Mouse (Mus musculus): ENCODE results near the gene Gm12184. TPM values are rescaled to one million over a fixed set of nuclear protein-coding genes. Genes with fewer than 3 reads are reported as not detected.

Gm12184 gene
- polyA plus RNA-seq, 1 experiment = 3.9 TPM

GRCm38 (mm10) chr11:48815851-48816250, 10.6 kb downstream of the Gm12184 start:
- peak overlapping the region; percentile 38; the same call in 1 of the 2 replicates for H3K27ac ChIP-seq (ENCODE audit: insufficient read depth, low read depth, low read length)
- WGBS = 47% methylated on average over 16 of the region's 16 CpGs
- H3K36me3 ChIP-seq (ENCODE audit: control insufficient read depth, insufficient read depth, low read length) = peaks cover 15% of the 10 kb centered on the region
- no peaks in the 10 kb centered on the region for H3K27me3 ChIP-seq (ENCODE audit: control insufficient read depth, insufficient read depth, low read length)
- TF ChIP-seq POLR2A (IDR thresholded peaks at IDR 0.05; ENCODE audit: low read depth, low read length) (no peak), CTCF (IDR thresholded peaks at IDR 0.05; ENCODE audit: extremely low read depth, insufficient read length, insufficient replicate concordance, low read depth, low read length) (no peak)
- H3K4me1 ChIP-seq (ENCODE audit: control insufficient read depth, insufficient read depth, insufficient read length, low read length) = peaks cover 13% of the 10 kb centered on the region
- peak overlapping the region; percentile 81 for H3K4me3 ChIP-seq (ENCODE audit: low read depth, low read length)

GRCm38 (mm10) chr11:48813782-48814181, 12.7 kb downstream of the Gm12184 start:
- Histone ChIP-seq H3K36me3 (ENCODE audit: control insufficient read depth, insufficient read depth, low read length) (peaks cover 28% of the 10 kb centered on the region), H3K4me1 (ENCODE audit: control insufficient read depth, insufficient read depth, insufficient read length, low read length) (peaks cover 13% of the 10 kb centered on the region), H3K4me3 (ENCODE audit: low read depth, low read length) (no peak overlapping the region), H3K27ac (ENCODE audit: insufficient read depth, low read depth, low read length) (no peak overlapping the region), H3K27me3 (ENCODE audit: control insufficient read depth, insufficient read depth, low read length) (no peaks in the 10 kb centered on the region)
- TF ChIP-seq POLR2A (IDR thresholded peaks at IDR 0.05; ENCODE audit: low read depth, low read length) = no peak
- no peak for TF ChIP-seq CTCF (IDR thresholded peaks at IDR 0.05; ENCODE audit: extremely low read depth, insufficient read length, insufficient replicate concordance, low read depth, low read length)

DNA sequence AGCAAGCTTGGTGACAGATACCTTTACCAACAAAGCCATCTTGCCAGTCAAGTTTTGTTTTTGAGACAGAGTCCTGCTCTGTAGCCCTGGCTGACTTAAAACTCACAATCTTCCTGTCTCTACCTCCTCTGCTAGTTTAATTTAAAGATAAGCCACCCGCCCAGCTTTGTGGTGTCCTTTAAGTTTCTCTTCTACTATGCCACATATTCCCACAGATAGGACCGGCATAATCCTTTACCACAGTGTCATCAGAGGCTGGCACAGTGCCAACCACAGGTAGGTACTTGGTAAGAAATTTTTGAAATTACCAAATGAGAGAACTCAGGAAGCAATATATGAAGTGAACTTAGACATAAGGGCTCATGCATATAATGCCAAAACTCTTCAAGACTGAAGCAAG, 16.3 kb downstream of the Gm12184 start:
- no peak overlapping the region for H3K27ac ChIP-seq (ENCODE audit: insufficient read depth, low read depth, low read length)
- no peaks in the 10 kb centered on the region for H3K27me3 ChIP-seq (ENCODE audit: control insufficient read depth, insufficient read depth, low read length)
- peaks cover 60% of the 10 kb centered on the region for H3K36me3 ChIP-seq (ENCODE audit: control insufficient read depth, insufficient read depth, low read length)
- no peak overlapping the region for H3K4me3 ChIP-seq (ENCODE audit: low read depth, low read length)
- H3K4me1 ChIP-seq (ENCODE audit: control insufficient read depth, insufficient read depth, insufficient read length, low read length) = 0 out of 2 replicates have a peak, but pooled peaks cover 2% of the 10 kb centered on the region
- WGBS = 42% methylated on average over 2 of the region's 2 CpGs
- TF ChIP-seq POLR2A (IDR thresholded peaks at IDR 0.05; ENCODE audit: low read depth, low read length) (no peak), CTCF (IDR thresholded peaks at IDR 0.05; ENCODE audit: extremely low read depth, insufficient read length, insufficient replicate concordance, low read depth, low read length) (no peak)

DNA sequence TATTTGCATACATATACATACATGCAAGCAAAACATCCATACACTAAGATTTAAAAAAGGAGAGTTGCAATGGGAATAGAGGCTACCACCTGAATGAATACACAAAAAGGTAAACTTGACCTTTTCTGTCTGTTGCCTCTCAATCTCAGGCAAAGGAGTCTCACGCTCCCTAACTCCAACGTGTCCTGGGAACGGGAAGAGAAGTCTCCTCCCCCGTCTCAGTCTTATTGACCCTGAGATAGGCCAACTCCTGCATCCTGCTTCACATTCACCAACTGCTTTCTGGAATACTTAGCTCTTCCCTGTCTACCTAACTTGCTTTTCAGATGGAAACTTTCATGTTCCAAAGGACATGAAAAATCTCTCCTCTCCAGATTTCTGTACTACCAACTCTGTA, 17.0 kb downstream of the Gm12184 start:
- H3K27ac ChIP-seq (ENCODE audit: insufficient read depth, low read depth, low read length) = no peak overlapping the region
- H3K36me3 ChIP-seq (ENCODE audit: control insufficient read depth, insufficient read depth, low read length) = peaks cover 63% of the 10 kb centered on the region
- no peak for TF ChIP-seq POLR2A (IDR thresholded peaks at IDR 0.05; ENCODE audit: low read depth, low read length)
- TF ChIP-seq CTCF (IDR thresholded peaks at IDR 0.05; ENCODE audit: extremely low read depth, insufficient read length, insufficient replicate concordance, low read depth, low read length) = no peak
- 0 out of 2 replicates have a peak, but pooled peaks cover under 1% of the 10 kb centered on the region for H3K4me1 ChIP-seq (ENCODE audit: control insufficient read depth, insufficient read depth, insufficient read length, low read length)
- 45% methylated on average over 4 of the region's 4 CpGs for WGBS
- H3K27me3 ChIP-seq (ENCODE audit: control insufficient read depth, insufficient read depth, low read length) = no peaks in the 10 kb centered on the region
- H3K4me3 ChIP-seq (ENCODE audit: low read depth, low read length) = no peak overlapping the region

GRCm38 (mm10) chr11:48808737-48809433, 17.6 kb downstream of the Gm12184 start:
- H3K27ac ChIP-seq (ENCODE audit: insufficient read depth, low read depth, low read length) = no peak overlapping the region
- H3K4me1 ChIP-seq (ENCODE audit: control insufficient read depth, insufficient read depth, insufficient read length, low read length) = no peaks in the 10 kb centered on the region
- H3K36me3 ChIP-seq (ENCODE audit: control insufficient read depth, insufficient read depth, low read length) = peaks cover 68% of the 10 kb centered on the region
- H3K4me3 ChIP-seq (ENCODE audit: low read depth, low read length) = no peak overlapping the region
- H3K27me3 ChIP-seq (ENCODE audit: control insufficient read depth, insufficient read depth, low read length) = no peaks in the 10 kb centered on the region
- WGBS = 73% methylated on average over 16 of the region's 16 CpGs
- TF ChIP-seq POLR2A (IDR thresholded peaks at IDR 0.05; ENCODE audit: low read depth, low read length) (no peak), CTCF (IDR thresholded peaks at IDR 0.05; ENCODE audit: extremely low read depth, insufficient read length, insufficient replicate concordance, low read depth, low read length) (no peak)

DNA sequence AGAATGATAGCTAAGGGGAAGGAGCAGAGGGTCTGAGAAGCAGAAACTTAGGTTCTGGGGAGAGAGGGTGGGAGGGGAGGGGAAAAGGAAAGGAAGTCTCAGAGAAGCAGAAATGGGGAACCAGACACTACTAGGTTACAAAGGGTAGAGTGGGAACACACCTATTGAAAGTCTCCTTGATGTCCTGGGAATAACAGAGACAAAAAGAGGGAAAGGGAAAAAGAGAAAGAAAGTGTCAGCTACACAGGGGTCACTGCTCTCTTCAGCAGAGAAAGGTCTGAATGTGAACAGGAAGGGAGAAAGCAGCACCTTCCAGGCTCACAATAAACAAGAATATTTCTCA, 18.2 kb downstream of the Gm12184 start:
- TF ChIP-seq POLR2A (IDR thresholded peaks at IDR 0.05; ENCODE audit: low read depth, low read length) (no peak), CTCF (IDR thresholded peaks at IDR 0.05; ENCODE audit: extremely low read depth, insufficient read length, insufficient replicate concordance, low read depth, low read length) (no peak)
- Histone ChIP-seq H3K4me1 (ENCODE audit: control insufficient read depth, insufficient read depth, insufficient read length, low read length) (no peaks in the 10 kb centered on the region), H3K27me3 (ENCODE audit: control insufficient read depth, insufficient read depth, low read length) (no peaks in the 10 kb centered on the region), H3K27ac (ENCODE audit: insufficient read depth, low read depth, low read length) (no peak overlapping the region), H3K4me3 (ENCODE audit: low read depth, low read length) (no peak overlapping the region), H3K36me3 (ENCODE audit: control insufficient read depth, insufficient read depth, low read length) (peaks cover 72% of the 10 kb centered on the region)

DNA sequence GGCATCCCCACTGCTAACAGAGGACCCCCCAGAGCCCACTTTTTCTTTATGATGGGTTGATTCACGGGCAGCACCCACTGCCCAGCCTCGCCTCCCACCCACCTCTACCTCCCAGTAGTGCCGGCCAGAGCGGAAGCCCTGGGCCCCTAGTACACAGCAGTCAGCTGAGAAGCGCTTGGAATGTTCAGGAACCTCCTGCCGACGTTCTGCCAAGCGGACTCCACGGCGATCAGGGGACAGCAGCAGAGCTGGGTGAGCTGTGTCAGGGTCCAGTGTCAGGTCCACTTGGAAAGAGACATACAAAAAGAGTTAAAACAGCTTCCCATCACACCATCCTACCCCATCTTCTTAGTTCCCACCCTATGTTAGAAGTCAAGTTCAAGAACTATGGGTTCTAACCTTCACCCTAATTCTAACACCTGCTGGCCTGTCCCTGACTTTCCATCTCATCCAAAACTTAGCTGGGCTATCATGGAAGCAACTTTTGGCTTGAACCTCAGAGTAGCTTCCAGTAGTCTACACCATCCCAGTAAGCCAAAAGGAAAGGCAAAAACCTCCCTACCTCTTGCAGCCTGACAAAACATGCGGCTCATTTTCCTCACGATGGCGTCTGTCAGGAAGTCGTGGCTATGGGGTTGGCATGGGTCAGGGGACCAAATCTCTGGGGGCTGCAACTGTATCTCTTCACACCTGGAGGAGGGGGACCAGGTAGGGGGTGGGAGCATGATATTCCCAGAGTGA, 18.7 kb downstream of the Gm12184 start:
- 65% methylated on average over 14 of the region's 14 CpGs for WGBS
- Histone ChIP-seq H3K4me3 (ENCODE audit: low read depth, low read length) (no peak overlapping the region), H3K27ac (ENCODE audit: insufficient read depth, low read depth, low read length) (no peak overlapping the region), H3K4me1 (ENCODE audit: control insufficient read depth, insufficient read depth, insufficient read length, low read length) (no peaks in the 10 kb centered on the region), H3K27me3 (ENCODE audit: control insufficient read depth, insufficient read depth, low read length) (no peaks in the 10 kb centered on the region), H3K36me3 (ENCODE audit: control insufficient read depth, insufficient read depth, low read length) (peaks cover 76% of the 10 kb centered on the region)
- TF ChIP-seq POLR2A (IDR thresholded peaks at IDR 0.05; ENCODE audit: low read depth, low read length) (no peak), CTCF (IDR thresholded peaks at IDR 0.05; ENCODE audit: extremely low read depth, insufficient read length, insufficient replicate concordance, low read depth, low read length) (no peak)

All from small intestine, adult 2 months (tissue).